Mouse (Mus musculus): ENCODE results near the gene Dnajb6. TPM values are rescaled to one million over a fixed set of nuclear protein-coding genes. Genes with fewer than 3 reads are reported as not detected.

The Dnajb6 gene
- polyA plus RNA-seq, 1 experiment from 2014 or later, result 154 TPM

DNA sequence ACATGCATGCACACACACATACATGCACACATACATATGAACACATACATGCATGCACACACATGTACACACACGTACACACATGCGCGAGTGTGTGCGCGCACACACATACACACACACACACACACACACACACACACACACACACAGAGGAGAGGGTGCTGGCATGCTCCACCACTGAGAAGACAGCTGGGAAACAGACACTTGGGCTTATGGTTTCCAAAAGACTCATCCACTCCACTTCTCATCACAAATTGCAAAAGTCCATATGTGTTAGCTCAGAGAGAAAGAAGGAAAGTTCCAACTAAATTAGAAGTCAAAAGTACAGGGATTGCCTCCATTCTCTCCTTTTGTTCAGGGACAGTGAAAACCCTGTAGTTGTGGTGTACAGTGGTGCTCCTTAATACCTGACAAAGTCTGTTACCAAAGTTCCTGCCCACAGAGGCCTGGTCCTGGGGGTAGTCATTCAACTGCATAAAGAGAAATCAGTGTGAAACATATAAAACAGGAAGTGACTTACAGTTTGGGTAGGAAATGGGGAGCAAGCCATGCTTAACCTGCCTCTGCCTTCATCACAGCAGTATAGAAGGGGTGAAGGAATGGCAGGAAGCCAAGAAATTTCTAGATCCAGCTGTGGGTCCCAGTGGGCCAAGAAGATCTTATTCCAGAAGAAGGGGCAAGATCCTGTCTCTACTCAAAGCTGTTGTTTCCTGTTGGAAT, 81.2 kb downstream of the Dnajb6 start:
- no peak overlapping the region for H3K9ac ChIP-seq
- no peaks in the 10 kb centered on the region for H3K9me3 ChIP-seq
- no peak for ATAC-seq (ENCODE audit: low FRiP score, low read depth)
- H3K4me3 ChIP-seq, result no peak overlapping the region
- H3K36me3 ChIP-seq, result no peaks in the 10 kb centered on the region
- WGBS, result 100% methylated on average over 5 of the region's 5 CpGs
- H3K4me2 ChIP-seq (replicated peaks), result no peak overlapping the region
- no peaks in the 10 kb centered on the region for H3K27me3 ChIP-seq
- no peak overlapping the region for H3K27ac ChIP-seq
- no peaks in the 10 kb centered on the region for H3K4me1 ChIP-seq

- H3K4me2 ChIP-seq (replicated peaks), result no peak overlapping the region
- no peak overlapping the region for H3K4me3 ChIP-seq
- H3K27me3 ChIP-seq, result no peaks in the 10 kb centered on the region
- no peaks in the 10 kb centered on the region for H3K36me3 ChIP-seq
- WGBS, result 88% methylated on average over 5 of the region's 5 CpGs
- no peaks in the 10 kb centered on the region for H3K4me1 ChIP-seq
- no peak for ATAC-seq (ENCODE audit: low FRiP score, low read depth)
- H3K9ac ChIP-seq, result no peak overlapping the region
- H3K27ac ChIP-seq, result no peak overlapping the region
- no peaks in the 10 kb centered on the region for H3K9me3 ChIP-seq
Observed at GRCm38 (mm10) chr5:29817400-29817799, 81.9 kb downstream of the Dnajb6 start.

DNA sequence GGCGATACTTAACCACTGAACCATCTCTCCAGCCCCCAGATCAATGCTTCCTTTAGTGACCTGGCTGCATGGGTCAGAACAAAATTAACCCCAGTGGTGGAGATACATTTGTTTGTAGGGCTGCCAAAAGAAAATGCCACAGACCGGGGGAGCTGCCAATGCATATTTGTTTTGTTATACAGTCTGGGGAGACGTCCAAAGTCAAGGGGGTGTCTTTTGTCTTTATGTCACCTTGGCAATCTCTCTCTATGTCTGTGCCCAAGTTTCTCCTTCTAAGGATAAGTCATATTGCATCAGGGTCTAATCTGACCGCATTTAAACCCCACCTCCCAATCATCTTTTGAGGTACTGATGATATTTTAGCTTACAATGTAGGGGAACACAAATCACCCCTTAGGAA, 82.8 kb downstream of the Dnajb6 start:
- Histone ChIP-seq H3K27ac (no peak overlapping the region), H3K27me3 (no peaks in the 10 kb centered on the region), H3K4me3 (no peak overlapping the region), H3K9me3 (no peaks in the 10 kb centered on the region), H3K4me2 (replicated peaks) (no peak overlapping the region), H3K4me1 (no peaks in the 10 kb centered on the region), H3K9ac (no peak overlapping the region), H3K36me3 (no peaks in the 10 kb centered on the region)
- 87% methylated on average over 4 of the region's 4 CpGs for WGBS
- ATAC-seq (ENCODE audit: low FRiP score, low read depth), result no peak

DNA sequence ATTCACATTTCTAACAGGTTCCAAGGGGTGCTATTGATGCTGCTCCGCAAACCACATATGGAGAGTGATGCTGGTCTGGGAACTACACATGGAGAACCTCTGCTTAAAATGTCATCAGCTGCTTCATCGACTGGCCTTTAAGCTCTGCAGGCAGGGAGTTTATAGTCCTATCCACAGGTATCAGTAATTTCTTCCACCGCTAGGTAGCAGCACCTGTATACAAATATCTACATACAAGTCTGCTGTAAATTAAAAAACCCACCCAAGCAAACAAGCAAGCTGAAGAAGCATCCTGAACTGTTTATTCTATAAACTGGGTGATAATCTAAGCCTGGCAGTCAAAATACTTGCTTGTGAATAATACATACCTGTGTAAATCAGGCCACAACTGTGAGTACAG, 89.3 kb downstream of the Dnajb6 start:
- 27% methylated on average over 3 of the region's 3 CpGs for WGBS
- Histone ChIP-seq H3K9me3 (no peaks in the 10 kb centered on the region), H3K4me1 (no peaks in the 10 kb centered on the region; the same call in 1 of the 2 replicates), H3K9ac (no peak overlapping the region), H3K4me2 (replicated peaks) (no peak overlapping the region), H3K27me3 (no peaks in the 10 kb centered on the region), H3K36me3 (no peaks in the 10 kb centered on the region), H3K4me3 (no peak overlapping the region), H3K27ac (no peak overlapping the region)
- ATAC-seq (ENCODE audit: low FRiP score, low read depth), result peak; percentile 67; the same call in 1 of the 2 replicates

GRCm38 (mm10) chr5:29826780-29827179, 91.3 kb downstream of the Dnajb6 start:
- Histone ChIP-seq H3K27me3 (0 out of 2 replicates have a peak, but pooled peaks cover 5% of the 10 kb centered on the region), H3K9ac (no peak overlapping the region), H3K4me3 (no peak overlapping the region), H3K9me3 (no peaks in the 10 kb centered on the region), H3K27ac (no peak overlapping the region), H3K4me2 (replicated peaks) (no peak overlapping the region), H3K36me3 (no peaks in the 10 kb centered on the region), H3K4me1 (no peaks in the 10 kb centered on the region; the same call in 1 of the 2 replicates)
- ATAC-seq (ENCODE audit: low FRiP score, low read depth), result peak; percentile 64; the same call in 1 of the 2 replicates
- WGBS, result 28% methylated on average over 4 of the region's 4 CpGs

GRCm38 (mm10) chr5:29842444-29843166, 107.1 kb downstream of the Dnajb6 start:
- H3K9me3 ChIP-seq, result no peaks in the 10 kb centered on the region
- H3K36me3 ChIP-seq, result no peaks in the 10 kb centered on the region
- H3K4me1 ChIP-seq, result no peaks in the 10 kb centered on the region

DNA sequence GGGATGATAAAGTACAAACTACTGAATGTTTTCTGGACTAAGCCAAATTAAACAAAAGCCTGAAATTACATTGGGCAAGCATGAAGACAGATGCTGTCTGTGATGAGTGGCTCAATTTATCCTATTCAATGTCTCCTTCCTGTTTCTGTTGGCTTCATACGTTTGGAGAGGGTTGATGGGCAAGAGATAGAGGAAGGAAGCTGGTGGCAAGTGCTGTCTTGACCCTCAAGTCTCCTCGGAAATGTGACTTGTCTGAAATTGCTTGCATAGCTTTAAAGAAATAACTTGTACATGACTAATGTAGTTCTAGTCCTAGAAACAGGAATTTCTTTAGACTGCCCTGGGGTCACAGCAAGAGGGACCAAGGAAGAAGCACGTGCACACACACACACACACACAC, 109.5 kb downstream of the Dnajb6 start:
- Histone ChIP-seq H3K36me3 (no peaks in the 10 kb centered on the region), H3K4me2 (replicated peaks) (no peak overlapping the region), H3K27ac (no peak overlapping the region), H3K27me3 (no peaks in the 10 kb centered on the region), H3K9ac (no peak overlapping the region), H3K4me1 (no peaks in the 10 kb centered on the region), H3K4me3 (no peak overlapping the region), H3K9me3 (no peaks in the 10 kb centered on the region)
- ATAC-seq (ENCODE audit: low FRiP score, low read depth), result no peak
- 68% methylated on average over 3 of the region's 3 CpGs for WGBS

More at GRCm38 (mm10) chr5:29842444-29843166, 107.1 kb downstream of the Dnajb6 start:
- Histone ChIP-seq H3K27me3 (no peaks in the 10 kb centered on the region), H3K27ac (no peak overlapping the region), H3K4me2 (replicated peaks) (no peak overlapping the region), H3K4me3 (no peak overlapping the region), H3K9ac (no peak overlapping the region)
- ATAC-seq (ENCODE audit: low FRiP score, low read depth), result no peak
- WGBS, result 74% methylated on average over 3 of the region's 3 CpGs

GRCm38 (mm10) chr5:29847494-29847893, 112.0 kb downstream of the Dnajb6 start:
- Histone ChIP-seq H3K9ac (no peak overlapping the region), H3K36me3 (no peaks in the 10 kb centered on the region), H3K4me2 (replicated peaks) (no peak overlapping the region), H3K4me3 (no peak overlapping the region), H3K27me3 (no peaks in the 10 kb centered on the region), H3K4me1 (no peaks in the 10 kb centered on the region), H3K9me3 (no peaks in the 10 kb centered on the region), H3K27ac (no peak overlapping the region)
- no peak for ATAC-seq (ENCODE audit: low FRiP score, low read depth)
- 83% methylated on average over 5 of the region's 5 CpGs for WGBS

GRCm38 (mm10) chr5:29848091-29848490, 112.6 kb downstream of the Dnajb6 start:
- no peaks in the 10 kb centered on the region for H3K27me3 ChIP-seq
- no peaks in the 10 kb centered on the region for H3K36me3 ChIP-seq
- H3K4me2 ChIP-seq (replicated peaks), result no peak overlapping the region
- no peak overlapping the region for H3K4me3 ChIP-seq
- 77% methylated on average over 2 of the region's 2 CpGs for WGBS
- H3K27ac ChIP-seq, result no peak overlapping the region
- H3K9me3 ChIP-seq, result no peaks in the 10 kb centered on the region
- H3K9ac ChIP-seq, result no peak overlapping the region
- ATAC-seq (ENCODE audit: low FRiP score, low read depth), result no peak
- no peaks in the 10 kb centered on the region for H3K4me1 ChIP-seq

DNA sequence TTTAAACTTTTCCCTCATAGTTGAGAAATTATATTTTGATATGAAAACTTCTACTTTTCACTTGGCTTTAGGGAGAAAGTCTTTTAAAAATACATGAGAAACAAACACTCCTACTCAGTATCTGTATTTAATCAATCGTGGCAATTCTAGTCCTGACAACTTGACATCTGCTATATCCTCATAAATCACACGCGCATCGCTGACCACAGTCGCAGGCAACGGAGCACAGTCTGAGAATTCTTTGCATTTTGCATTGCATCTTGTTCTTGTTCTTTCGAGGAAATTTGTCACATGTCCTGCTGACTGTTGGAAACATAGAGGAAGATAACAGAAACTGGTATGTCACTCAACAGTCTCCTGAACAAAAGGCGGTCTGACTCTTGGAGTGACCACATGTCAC, 116.9 kb downstream of the Dnajb6 start:
- Histone ChIP-seq H3K27me3 (no peaks in the 10 kb centered on the region), H3K9me3 (no peaks in the 10 kb centered on the region), H3K4me1 (no peaks in the 10 kb centered on the region), H3K27ac (no peak overlapping the region), H3K9ac (no peak overlapping the region), H3K4me3 (no peak overlapping the region), H3K36me3 (no peaks in the 10 kb centered on the region), H3K4me2 (replicated peaks) (no peak overlapping the region)
- WGBS, result 71% methylated on average over 8 of the region's 8 CpGs
- no peak for ATAC-seq (ENCODE audit: low FRiP score, low read depth)

GRCm38 (mm10) chr5:29853035-29853434, 117.5 kb downstream of the Dnajb6 start:
- H3K9me3 ChIP-seq, result no peaks in the 10 kb centered on the region
- H3K36me3 ChIP-seq, result no peaks in the 10 kb centered on the region
- no peaks in the 10 kb centered on the region for H3K4me1 ChIP-seq
- no peaks in the 10 kb centered on the region for H3K27me3 ChIP-seq
- H3K4me2 ChIP-seq (replicated peaks), result no peak overlapping the region
- H3K9ac ChIP-seq, result no peak overlapping the region
- H3K27ac ChIP-seq, result no peak overlapping the region
- no peak for ATAC-seq (ENCODE audit: low FRiP score, low read depth)
- no peak overlapping the region for H3K4me3 ChIP-seq
- WGBS, result 84% methylated on average over 1 of the region's 1 CpGs

GRCm38 (mm10) chr5:29854376-29854775, 118.9 kb downstream of the Dnajb6 start:
- H3K9ac ChIP-seq, result no peak overlapping the region
- no peaks in the 10 kb centered on the region for H3K27me3 ChIP-seq
- H3K36me3 ChIP-seq, result no peaks in the 10 kb centered on the region
- no peaks in the 10 kb centered on the region for H3K9me3 ChIP-seq
- H3K4me2 ChIP-seq (replicated peaks), result no peak overlapping the region
- no peaks in the 10 kb centered on the region for H3K4me1 ChIP-seq
- WGBS, result 75% methylated on average over 5 of the region's 5 CpGs
- H3K27ac ChIP-seq, result no peak overlapping the region
- no peak for ATAC-seq (ENCODE audit: low FRiP score, low read depth)
- H3K4me3 ChIP-seq, result no peak overlapping the region
